Mouse (Mus musculus) liver, embryonic 16.5 days (tissue): ENCODE measurements around the gene Dnah7c. TPM values are rescaled to one million over a fixed set of nuclear protein-coding genes. Genes with fewer than 3 reads are reported as not detected.
"Not testable (repeated sequence)": the region's sequence is repeated elsewhere in the genome, so short reads cannot be mapped to it uniquely, and the experiment has no call there.

Experiments used
- ATAC-seq: fragments of 200-750 bp; cut with Nextera tagmentation; 2 replicates; pipeline ENCODE4 v1.8.0; 2017; ENCODE audit warnings: low read depth, mild to moderate bottlenecking, moderate number of reproducible peaks, moderate library complexity
- H3K27ac ChIP-seq: fragments of 300-500 bp; sonication (generic); 2 replicates; pipeline ENCODE4 v1.5.1; 2014; ENCODE audit warnings: mild to moderate bottlenecking, low read length
- H3K27me3 ChIP-seq: fragments of 300-500 bp; sonication (generic); 2 replicates; pipeline ENCODE4 v1.6.1; 2014; ENCODE audit warnings: low read depth, low read length, mixed read lengths; ENCODE audit not compliant: control insufficient read depth, insufficient read depth
- H3K36me3 ChIP-seq: fragments of 300-500 bp; sonication (generic); 2 replicates; pipeline ENCODE4 v1.6.1; 2014; ENCODE audit warnings: mild to moderate bottlenecking; ENCODE audit not compliant: control insufficient read depth, insufficient read depth
- H3K4me1 ChIP-seq: fragments of 300-500 bp; sonication (generic); 2 replicates; pipeline ENCODE4 v1.6.1; 2014; ENCODE audit warnings: low read depth, low read length, mixed read lengths; ENCODE audit not compliant: control insufficient read depth
- H3K4me2 ChIP-seq: fragments of 300-500 bp; sonication (generic); 2 replicates; pipeline ENCODE4 v1.6.1; 2014; ENCODE audit warnings: low read depth, low read length, mixed read lengths
- H3K4me3 ChIP-seq: fragments of 300-500 bp; sonication (generic); 2 replicates; pipeline ENCODE4 v1.5.1; 2014; ENCODE audit warnings: low read depth, mild to moderate bottlenecking, low read length
- H3K9ac ChIP-seq: fragments of 300-500 bp; sonication (generic); 2 replicates; pipeline ENCODE4 v1.6.1; 2014; ENCODE audit warnings: low read depth, low read length
- H3K9me3 ChIP-seq: fragments of 300-500 bp; sonication (generic); replicated peaks from 2 replicates; pipeline ENCODE4 v1.6.1; 2016; ENCODE audit warnings: low read length; ENCODE audit not compliant: control insufficient read depth
- WGBS: fragments of 180-500 bp; shearing (Covaris S2); extraction: QIAGEN DNeasy Blood & Tissue Kit; methylation state at CpG from one replicate; pipeline ENCODE4 v1.1.7; 2014; ENCODE audit not compliant: insufficient replicate concordance; 5-methylcytosine and 5-hydroxymethylcytosine counted together
- polyA plus RNA-seq: library from polyadenylated mRNA; unstranded; fragments of >200 nt; fragmentation: Nextera tagmentation; extraction: Ambion mirVana; gene quantifications from 2 replicates; pipeline ENCODE4 v1.2.1, GENCODE M21; 2015

Gene Dnah7c
- polyA plus RNA-seq, 1 experiment from 2014 or later = not detected

- no peaks in the 10 kb centered on the region for H3K27me3 ChIP-seq
- H3K27ac ChIP-seq = no peak overlapping the region
- H3K4me3 ChIP-seq = no peak overlapping the region
- ATAC-seq = no peak
- no peak overlapping the region for H3K4me2 ChIP-seq
- H3K9me3 ChIP-seq = no peaks in the 10 kb centered on the region
- H3K4me1 ChIP-seq = no peaks in the 10 kb centered on the region
- no peak overlapping the region for H3K9ac ChIP-seq
- no peaks in the 10 kb centered on the region for H3K36me3 ChIP-seq
Measured at GRCm38 (mm10) chr1:46521032-46521431, 95.6 kb downstream of the Dnah7c start.

- not testable (repeated sequence) for H3K27me3 ChIP-seq, H3K36me3 ChIP-seq, H3K4me2 ChIP-seq, H3K4me3 ChIP-seq, H3K4me1 ChIP-seq, H3K9ac ChIP-seq, H3K9me3 ChIP-seq, ATAC-seq, H3K27ac ChIP-seq
- WGBS = 38% methylated on average over 3 of the region's 3 CpGs
Measured at GRCm38 (mm10) chr1:46526537-46526936, 101.1 kb downstream of the Dnah7c start.

- 57% methylated on average over 2 of the region's 2 CpGs for WGBS
- Histone ChIP-seq H3K9ac (no peak overlapping the region), H3K4me3 (no peak overlapping the region), H3K27me3 (no peaks in the 10 kb centered on the region), H3K27ac (no peak overlapping the region), H3K9me3 (no peaks in the 10 kb centered on the region), H3K36me3 (no peaks in the 10 kb centered on the region), H3K4me2 (no peak overlapping the region), H3K4me1 (no peaks in the 10 kb centered on the region)
- no peak for ATAC-seq
Measured at GRCm38 (mm10) chr1:46544812-46545421, 119.5 kb downstream of the Dnah7c start.

- Histone ChIP-seq H3K4me2 (no peak overlapping the region), H3K4me1 (no peaks in the 10 kb centered on the region), H3K27ac (no peak overlapping the region), H3K9me3 (no peaks in the 10 kb centered on the region), H3K27me3 (no peaks in the 10 kb centered on the region), H3K36me3 (no peaks in the 10 kb centered on the region), H3K4me3 (no peak overlapping the region), H3K9ac (no peak overlapping the region)
- 23% methylated on average over 3 of the region's 3 CpGs for WGBS
- no peak for ATAC-seq
Measured at GRCm38 (mm10) chr1:46580385-46580784, 155.0 kb downstream of the Dnah7c start.

GRCm38 (mm10) chr1:46593826-46594225, 168.4 kb downstream of the Dnah7c start:
- not testable (repeated sequence) for H3K4me3 ChIP-seq, H3K9me3 ChIP-seq, H3K4me1 ChIP-seq, H3K36me3 ChIP-seq, H3K9ac ChIP-seq, ATAC-seq, H3K27me3 ChIP-seq, H3K27ac ChIP-seq, H3K4me2 ChIP-seq
- WGBS = 40% methylated on average over 1 of the region's 1 CpGs

GRCm38 (mm10) chr1:46596343-46596742, 171.0 kb downstream of the Dnah7c start:
- not testable (repeated sequence) for H3K4me2 ChIP-seq, H3K27me3 ChIP-seq, H3K36me3 ChIP-seq, H3K27ac ChIP-seq, H3K4me3 ChIP-seq, ATAC-seq, H3K9ac ChIP-seq, H3K4me1 ChIP-seq, H3K9me3 ChIP-seq
- no CpG with 5 or more reads among the region's 1 CpGs for WGBS

- Histone ChIP-seq H3K4me1 (no peaks in the 10 kb centered on the region), H3K4me3 (no peak overlapping the region), H3K9ac (no peak overlapping the region), H3K4me2 (no peak overlapping the region), H3K36me3 (no peaks in the 10 kb centered on the region), H3K27ac (no peak overlapping the region), H3K9me3 (no peaks in the 10 kb centered on the region), H3K27me3 (no peaks in the 10 kb centered on the region)
- ATAC-seq = no peak
- WGBS = 58% methylated on average over 1 of the region's 1 CpGs
Measured at GRCm38 (mm10) chr1:46620331-46620730, 194.9 kb downstream of the Dnah7c start.

GRCm38 (mm10) chr1:46625914-46626313, 200.5 kb downstream of the Dnah7c start:
- ATAC-seq, H3K27ac ChIP-seq, H3K9ac ChIP-seq, H3K9me3 ChIP-seq, H3K4me3 ChIP-seq, H3K36me3 ChIP-seq, H3K4me2 ChIP-seq, H3K4me1 ChIP-seq, H3K27me3 ChIP-seq: not testable (repeated sequence)
- 64% methylated on average over 5 of the region's 6 CpGs for WGBS

- H3K9ac ChIP-seq, H3K27me3 ChIP-seq, H3K4me2 ChIP-seq, H3K36me3 ChIP-seq, H3K9me3 ChIP-seq, H3K27ac ChIP-seq, ATAC-seq, H3K4me1 ChIP-seq, H3K4me3 ChIP-seq: not testable (repeated sequence)
- WGBS = 54% methylated on average over 4 of the region's 4 CpGs
Measured at GRCm38 (mm10) chr1:46649821-46650220, 224.4 kb downstream of the Dnah7c start.
